Mouse (Mus musculus) midbrain, postnatal 0 days (tissue): ENCODE data around the gene Ift81. TPM values are rescaled to one million over a fixed set of nuclear protein-coding genes. Genes with fewer than 3 reads are reported as not detected.
A peak's percentile ranks its signal among the peaks of the same experiment; 100 is the strongest.

Experiments used
- ATAC-seq: fragments of 200-750 bp; cut with Nextera tagmentation; 2 replicates; pipeline ENCODE4 v1.8.0; 2017; ENCODE audit warnings: moderate number of reproducible peaks, mild to moderate bottlenecking, moderate TSS enrichment, moderate library complexity; ENCODE audit not compliant: low FRiP score
- DNase-seq: peaks from one replicate; pipeline ENCODE4 v3.0.0-alpha.2; 2015; ENCODE audit warnings: low spot score
- H3K27ac ChIP-seq: fragments of 300-500 bp; sonication (generic); 2 replicates; pipeline ENCODE4 v1.5.1; 2014; ENCODE audit warnings: low read depth, mild to moderate bottlenecking, low read length, mixed read lengths
- H3K27me3 ChIP-seq: fragments of 300-500 bp; sonication (generic); 2 replicates; pipeline ENCODE4 v1.6.1; 2014; ENCODE audit warnings: low read length, control low read depth, mixed read lengths; ENCODE audit not compliant: insufficient read depth
- H3K36me3 ChIP-seq: fragments of 300-500 bp; sonication (generic); 2 replicates; pipeline ENCODE4 v1.6.1; 2014; ENCODE audit warnings: low read length, control low read depth, mixed read lengths; ENCODE audit not compliant: insufficient read depth
- H3K4me1 ChIP-seq: fragments of 300-500 bp; sonication (generic); 2 replicates; pipeline ENCODE4 v1.6.1; 2014; ENCODE audit warnings: mild to moderate bottlenecking, control low read depth, antibody characterized with exemption, low read length, mixed read lengths; ENCODE audit not compliant: insufficient read depth
- H3K4me2 ChIP-seq: fragments of 300-500 bp; sonication (generic); 2 replicates; pipeline ENCODE4 v1.6.1; 2014; ENCODE audit warnings: low read depth, mild to moderate bottlenecking, low read length, mixed read lengths; ENCODE audit not compliant: poor library complexity, severe bottlenecking
- H3K4me3 ChIP-seq: fragments of 300-500 bp; sonication (generic); 2 replicates; pipeline ENCODE4 v1.5.1; 2014; ENCODE audit warnings: low read depth, mild to moderate bottlenecking, low read length, moderate library complexity
- H3K9ac ChIP-seq: fragments of 300-500 bp; sonication (generic); replicated peaks from 2 replicates; pipeline ENCODE4 v1.6.1; 2014; ENCODE audit warnings: mild to moderate bottlenecking, low read length, moderate library complexity, mixed read lengths; ENCODE audit not compliant: poor library complexity, severe bottlenecking
- H3K9me3 ChIP-seq: fragments of 300-500 bp; sonication (generic); 2 replicates; pipeline ENCODE4 v1.6.1; 2016; ENCODE audit warnings: low read length, control low read depth
- CTCF ChIP-seq: IDR thresholded peaks from 2 replicates; pipeline ENCODE4 v1.5.1; 2016; ENCODE audit warnings: antibody characterized with exemption, mild to moderate bottlenecking
- WGBS: fragments of 180-500 bp; shearing (Covaris S2); extraction: QIAGEN DNeasy Blood & Tissue Kit; methylation state at CpG from one replicate; pipeline ENCODE4 v1.1.7; 2014; 5-methylcytosine and 5-hydroxymethylcytosine counted together
- polyA plus RNA-seq: library from polyadenylated mRNA; unstranded; fragments of >200 nt; fragmentation: Nextera tagmentation; extraction: Ambion mirVana; gene quantifications from 2 replicates; pipeline ENCODE4 v1.2.1, GENCODE M21; 2015
- total RNA-seq: library from RNA; depleted of rRNA; stranded (reverse); fragments of >200 nt; gene quantifications from 2 replicates; pipeline ENCODE4 v1.2.3, GENCODE M21; 2014; rRNA removed

Ift81 gene
- total RNA-seq = 30.5 and 35.1 TPM in 2 replicates
- polyA plus RNA-seq = 69.9 and 71.9 TPM in 2 replicates

- Histone ChIP-seq H3K4me2 (peak within 1 kb of the TSS; percentile 62), H3K36me3 (peaks cover 5% of the 10 kb centered on the region; the same call in 1 of the 2 replicates), H3K9me3 (no peaks in the 10 kb centered on the region), H3K27me3 (no peaks in the 10 kb centered on the region), H3K9ac (peak within 1 kb of the TSS; percentile 92), H3K4me1 (peaks cover 4% of the 10 kb centered on the region), H3K4me3 (peak within 1 kb of the TSS; percentile 85), H3K27ac (peak within 1 kb of the TSS; percentile 92)
- ATAC-seq (peak; percentile 94), DNase-seq (peak; percentile 98)
- TF ChIP-seq CTCF = no peak
- 1% methylated on average over 66 of the region's 67 CpGs for WGBS
Observed at GRCm38 (mm10) chr5:122613908-122614732, at the start of gene Ift81. Gene Ift81 (minus strand): TSS chr5:122614518.

DNA sequence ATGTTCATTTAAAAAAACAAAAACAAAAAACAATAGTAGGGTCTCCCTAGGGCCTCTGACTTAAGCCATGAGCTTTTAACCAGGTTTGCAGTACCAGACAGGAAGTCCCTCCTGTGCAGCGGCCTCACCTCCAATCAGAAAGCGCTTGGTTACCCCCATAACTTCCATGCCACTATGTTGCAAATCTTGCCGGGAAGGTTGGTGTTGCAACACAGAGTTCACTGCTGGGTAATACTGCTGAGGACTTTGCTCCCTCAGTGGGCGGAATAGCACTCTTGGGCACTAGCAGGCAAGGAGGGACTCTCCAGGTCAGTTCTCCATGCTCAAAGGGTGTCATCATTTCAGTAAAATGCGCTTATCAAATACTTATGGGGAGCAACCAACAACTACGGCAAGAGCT, 48.2 kb upstream of the Ift81 start:
- Histone ChIP-seq H3K4me2 (no peak overlapping the region), H3K36me3 (no peaks in the 10 kb centered on the region), H3K4me1 (no peaks in the 10 kb centered on the region), H3K4me3 (no peak overlapping the region), H3K27ac (no peak overlapping the region), H3K9ac (no peak overlapping the region), H3K27me3 (no peaks in the 10 kb centered on the region), H3K9me3 (no peaks in the 10 kb centered on the region)
- no peak for ATAC-seq
- WGBS = 96% methylated on average over 6 of the region's 6 CpGs
- no peak for TF ChIP-seq CTCF
- no peak for DNase-seq

GRCm38 (mm10) chr5:122656808-122657207, 42.5 kb upstream of the Ift81 start:
- WGBS = 94% methylated on average over 12 of the region's 12 CpGs
- no peak overlapping the region for H3K4me3 ChIP-seq
- ATAC-seq (no peak), DNase-seq (no peak)
- no peaks in the 10 kb centered on the region for H3K27me3 ChIP-seq
- no peak overlapping the region for H3K27ac ChIP-seq
- no peaks in the 10 kb centered on the region for H3K36me3 ChIP-seq
- no peak for TF ChIP-seq CTCF
- H3K9me3 ChIP-seq = no peaks in the 10 kb centered on the region
- H3K4me2 ChIP-seq = no peak overlapping the region
- peaks cover 10% of the 10 kb centered on the region; the same call in 1 of the 2 replicates for H3K4me1 ChIP-seq
- no peak overlapping the region for H3K9ac ChIP-seq

GRCm38 (mm10) chr5:122654268-122654573, 39.9 kb upstream of the Ift81 start:
- H3K9me3 ChIP-seq = no peaks in the 10 kb centered on the region
- no peaks in the 10 kb centered on the region for H3K36me3 ChIP-seq
- H3K27ac ChIP-seq = peak overlapping the region; percentile 68
- ATAC-seq (no peak), DNase-seq (no peak)
- H3K27me3 ChIP-seq = no peaks in the 10 kb centered on the region
- TF ChIP-seq CTCF = no peak
- no peak overlapping the region for H3K4me3 ChIP-seq
- H3K4me1 ChIP-seq = peaks cover 10% of the 10 kb centered on the region; the same call in 1 of the 2 replicates
- H3K4me2 ChIP-seq = no peak overlapping the region
- WGBS = 28% methylated on average over 5 of the region's 5 CpGs
- H3K9ac ChIP-seq = no peak overlapping the region

GRCm38 (mm10) chr5:122653446-122654267, 39.3 kb upstream of the Ift81 start:
- H3K4me1 ChIP-seq = peaks cover 10% of the 10 kb centered on the region; the same call in 1 of the 2 replicates
- H3K27me3 ChIP-seq = no peaks in the 10 kb centered on the region
- H3K36me3 ChIP-seq = no peaks in the 10 kb centered on the region
- H3K4me3 ChIP-seq = no peak overlapping the region
- no peak overlapping the region for H3K4me2 ChIP-seq
- peak; percentile 45 for DNase-seq
- peak overlapping the region; percentile 68 for H3K27ac ChIP-seq
- 0 out of 2 replicates have a peak overlapping the region, but pooled peaks have one; percentile 29 for H3K9ac ChIP-seq
- TF ChIP-seq CTCF = no peak
- peak; percentile 31 for ATAC-seq
- WGBS = 16% methylated on average over 15 of the region's 15 CpGs
- no peaks in the 10 kb centered on the region for H3K9me3 ChIP-seq

DNA sequence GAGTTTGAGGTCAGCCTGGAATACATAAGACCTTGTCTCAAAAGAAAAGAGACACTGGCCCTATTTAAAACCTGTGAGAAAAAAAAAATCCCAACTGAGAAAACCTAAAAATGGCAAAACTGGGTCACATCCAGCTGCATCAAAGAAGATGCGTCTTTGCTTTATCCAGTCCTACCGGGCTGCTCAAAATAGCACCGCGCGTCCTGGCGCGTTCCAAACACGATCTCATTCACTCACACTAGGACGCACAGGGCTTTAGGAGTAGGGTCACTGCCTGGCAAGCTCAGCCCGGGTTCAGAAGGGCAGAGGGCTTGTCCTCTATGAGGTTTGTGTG, 38.8 kb upstream of the Ift81 start:
- DNase-seq (peak; percentile 24), ATAC-seq (no peak)
- H3K27me3 ChIP-seq = no peaks in the 10 kb centered on the region
- no peaks in the 10 kb centered on the region for H3K9me3 ChIP-seq
- peak overlapping the region; percentile 68 for H3K27ac ChIP-seq
- no peak overlapping the region for H3K4me3 ChIP-seq
- H3K9ac ChIP-seq = 0 out of 2 replicates have a peak overlapping the region, but pooled peaks have one; percentile 29
- H3K4me1 ChIP-seq = peaks cover 10% of the 10 kb centered on the region; the same call in 1 of the 2 replicates
- H3K4me2 ChIP-seq = no peak overlapping the region
- TF ChIP-seq CTCF = no peak
- WGBS = 19% methylated on average over 10 of the region's 10 CpGs
- no peaks in the 10 kb centered on the region for H3K36me3 ChIP-seq
